Mouse (Mus musculus) testis, adult 2 months (tissue): Measurements from ENCODE around the gene Stk10. TPM values are rescaled to one million over a fixed set of nuclear protein-coding genes. Genes with fewer than 3 reads are reported as not detected.

Source experiments
- H3K27ac ChIP-seq: fragments of 200-500 bp; 2 replicates; pipeline ENCODE4 v1.5.1; 2012; ENCODE audit warnings: low read depth, low read length; ENCODE audit not compliant: control insufficient read depth, insufficient read depth
- H3K27me3 ChIP-seq: fragments of 200-500 bp; 2 replicates; pipeline ENCODE4 v1.6.1; 2012; ENCODE audit warnings: mild to moderate bottlenecking, low read length, moderate library complexity; ENCODE audit not compliant: control insufficient read depth, insufficient read depth
- H3K36me3 ChIP-seq: fragments of 200-500 bp; 2 replicates; pipeline ENCODE4 v1.6.1; 2012; ENCODE audit warnings: mild to moderate bottlenecking, low read length; ENCODE audit not compliant: control insufficient read depth, insufficient read depth
- H3K4me1 ChIP-seq: fragments of 200-500 bp; 2 replicates; pipeline ENCODE4 v1.6.1; 2012; ENCODE audit warnings: low read length; ENCODE audit not compliant: control insufficient read depth, insufficient read depth
- H3K4me3 ChIP-seq: fragments of 200-500 bp; 2 replicates; pipeline ENCODE4 v1.5.1; 2012; ENCODE audit warnings: low read depth, mild to moderate bottlenecking, low read length, moderate library complexity, mixed read lengths; ENCODE audit not compliant: control insufficient read depth
- CTCF ChIP-seq: fragments of 200-500 bp; IDR thresholded peaks from 2 replicates; pipeline ENCODE4 v1.5.1; 2012; ENCODE audit warnings: low read depth, mild to moderate bottlenecking, inconsistent platforms, low read length, moderate library complexity; ENCODE audit not compliant: control insufficient read depth, insufficient read depth, insufficient replicate concordance
- POLR2A ChIP-seq: fragments of 200-500 bp; IDR thresholded peaks from 2 replicates; pipeline ENCODE4 v1.6.1; 2012; ENCODE audit warnings: low read depth, mild to moderate bottlenecking, inconsistent platforms, low read length, moderate library complexity; ENCODE audit not compliant: control insufficient read depth
- polyA plus RNA-seq: library from polyadenylated mRNA; depleted of rRNA; stranded (reverse); fragments of >200 nt; gene quantifications from 2 replicates; pipeline ENCODE4 v1.2.3, GENCODE M21; 2012

Stk10 gene
- polyA plus RNA-seq, 1 experiment: 38.3 TPM

DNA sequence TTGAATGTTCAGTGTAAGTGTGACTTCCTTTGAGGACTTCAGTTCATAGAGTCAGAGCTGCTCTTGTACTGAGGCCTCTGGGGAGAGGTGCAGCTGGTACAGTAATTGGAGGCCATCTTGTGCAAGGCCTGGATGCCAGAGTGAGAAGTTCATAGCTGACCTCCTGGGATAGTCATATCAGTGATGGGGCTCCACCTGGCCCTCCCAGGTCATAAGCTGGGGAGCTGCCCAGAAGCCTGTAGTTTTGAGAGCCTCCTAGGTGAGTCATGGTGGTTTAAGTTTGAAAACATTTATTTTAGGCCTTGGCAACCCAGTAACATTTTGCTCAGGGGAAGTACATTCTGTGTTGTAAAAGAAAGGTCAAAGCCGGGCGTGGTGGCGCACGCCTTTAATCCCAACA is 24.9 kb downstream of the Stk10 start:
- H3K36me3 ChIP-seq: no peaks in the 10 kb centered on the region
- no peaks in the 10 kb centered on the region for H3K27me3 ChIP-seq
- peaks cover 4% of the 10 kb centered on the region for H3K4me1 ChIP-seq
- no peak overlapping the region for H3K4me3 ChIP-seq
- no peak overlapping the region for H3K27ac ChIP-seq
- TF ChIP-seq CTCF: no peak
- TF ChIP-seq POLR2A: no peak

DNA sequence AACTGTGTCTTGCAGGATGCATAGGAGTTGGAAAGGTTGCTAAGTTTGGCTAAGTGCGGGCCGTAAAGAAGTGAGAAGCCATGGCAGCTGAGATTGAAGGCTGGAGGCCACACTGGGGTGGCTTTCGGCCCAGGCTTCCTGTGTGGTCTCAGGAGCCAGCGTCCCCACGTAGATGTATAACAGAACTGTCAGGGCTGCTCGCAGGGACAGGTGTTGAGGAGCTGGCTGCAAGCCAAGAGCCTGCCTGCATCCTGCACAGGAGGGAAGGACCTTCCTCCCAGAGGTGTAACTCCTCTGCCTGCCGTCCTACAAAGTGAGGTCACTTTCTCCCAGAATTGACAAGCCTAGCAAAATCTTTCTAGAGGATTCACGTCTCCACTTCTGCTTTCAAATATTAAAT is 25.6 kb downstream of the Stk10 start:
- H3K4me1 ChIP-seq: peaks cover 4% of the 10 kb centered on the region
- H3K36me3 ChIP-seq: no peaks in the 10 kb centered on the region
- no peaks in the 10 kb centered on the region for H3K27me3 ChIP-seq
- H3K27ac ChIP-seq: no peak overlapping the region
- TF ChIP-seq POLR2A (no peak), CTCF (no peak)
- H3K4me3 ChIP-seq: no peak overlapping the region

- no peak for TF ChIP-seq CTCF
- no peak for TF ChIP-seq POLR2A
- Histone ChIP-seq H3K27ac (no peak overlapping the region), H3K36me3 (no peaks in the 10 kb centered on the region), H3K27me3 (no peaks in the 10 kb centered on the region), H3K4me1 (peaks cover 4% of the 10 kb centered on the region), H3K4me3 (no peak overlapping the region)
These were observed 27.1 kb downstream of the Stk10 start for GRCm38 (mm10) chr11:32560015-32560770.

DNA sequence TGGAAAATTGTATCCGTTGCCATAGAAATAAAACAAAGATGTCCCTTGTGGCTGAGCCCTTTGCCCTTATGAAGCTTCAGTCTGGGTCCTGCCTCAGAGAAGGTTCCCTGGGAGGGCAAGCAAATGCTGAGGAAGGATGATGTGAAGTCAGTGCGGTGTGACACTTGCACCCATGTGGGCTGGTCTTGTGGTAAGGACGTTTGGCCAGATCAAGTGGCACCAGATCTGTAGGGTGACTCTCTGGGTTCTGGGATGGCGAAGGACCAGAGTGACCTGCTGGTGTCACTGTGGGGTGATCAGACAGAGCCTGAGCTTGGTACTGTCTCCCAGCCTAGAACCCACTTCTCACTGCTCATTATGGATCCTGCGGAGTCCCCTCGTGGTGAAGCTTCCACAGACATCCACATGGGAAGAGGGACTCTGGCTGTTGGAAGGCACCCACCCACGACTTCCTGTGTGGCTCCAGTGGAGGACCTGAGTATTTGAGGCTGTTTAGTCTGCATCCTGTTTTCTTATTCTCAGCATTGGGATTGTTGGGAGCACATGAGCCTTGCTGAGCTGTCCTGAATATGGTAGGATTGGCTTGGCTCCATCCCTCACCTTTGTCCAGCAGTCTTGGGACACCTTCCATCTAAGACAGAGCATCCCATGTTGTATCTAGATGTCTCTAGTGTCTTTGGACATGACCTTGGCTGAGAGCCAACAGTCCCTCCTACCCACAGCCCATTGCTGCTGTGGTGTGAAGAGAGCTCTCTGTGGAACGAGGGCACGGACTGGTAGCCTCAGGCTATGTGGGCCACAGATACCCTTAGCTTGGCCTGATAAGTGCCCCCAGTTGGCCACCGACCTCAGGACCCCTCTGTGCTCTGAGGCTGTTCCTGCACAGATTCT is 28.6 kb downstream of the Stk10 start:
- H3K36me3 ChIP-seq: no peaks in the 10 kb centered on the region
- TF ChIP-seq CTCF (no peak), POLR2A (no peak)
- H3K27ac ChIP-seq: no peak overlapping the region
- peaks cover 4% of the 10 kb centered on the region for H3K4me1 ChIP-seq
- no peaks in the 10 kb centered on the region for H3K27me3 ChIP-seq
- no peak overlapping the region for H3K4me3 ChIP-seq

- H3K4me1 ChIP-seq: peaks cover 4% of the 10 kb centered on the region
These were observed 29.6 kb downstream of the Stk10 start for GRCm38 (mm10) chr11:32562706-32563105.

GRCm38 (mm10) chr11:32563660-32564059 is 30.6 kb downstream of the Stk10 start:
- H3K27me3 ChIP-seq: no peaks in the 10 kb centered on the region
- no peak overlapping the region for H3K27ac ChIP-seq
- no peaks in the 10 kb centered on the region for H3K36me3 ChIP-seq
- TF ChIP-seq POLR2A (no peak), CTCF (no peak)
- peaks cover 4% of the 10 kb centered on the region for H3K4me1 ChIP-seq
- no peak overlapping the region for H3K4me3 ChIP-seq

More at GRCm38 (mm10) chr11:32562706-32563105, 29.6 kb downstream of the Stk10 start:
- H3K27ac ChIP-seq: no peak overlapping the region
- H3K4me3 ChIP-seq: no peak overlapping the region
- no peaks in the 10 kb centered on the region for H3K27me3 ChIP-seq
- TF ChIP-seq POLR2A: no peak
- TF ChIP-seq CTCF: no peak
- H3K36me3 ChIP-seq: no peaks in the 10 kb centered on the region

DNA sequence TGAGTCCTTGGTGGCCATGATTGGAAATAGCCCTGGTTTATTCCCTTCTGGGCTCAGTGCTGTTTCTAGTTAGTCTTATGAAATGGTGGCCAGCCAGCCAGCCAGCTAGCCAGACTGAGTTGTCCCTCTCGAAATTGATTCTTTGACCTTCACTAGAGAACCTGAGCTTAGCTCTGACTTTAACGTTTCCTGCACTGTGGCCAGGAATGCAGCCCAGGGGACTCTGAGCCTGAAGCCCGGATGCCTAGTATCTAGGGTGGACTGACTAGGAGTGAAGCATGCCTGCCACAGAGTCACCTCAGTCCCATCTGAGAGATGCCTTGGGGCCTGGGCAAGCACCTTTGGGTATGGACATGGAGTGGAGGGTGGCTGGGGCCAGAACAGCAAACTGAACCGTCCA is 31.5 kb downstream of the Stk10 start:
- Histone ChIP-seq H3K27ac (no peak overlapping the region), H3K27me3 (no peaks in the 10 kb centered on the region), H3K36me3 (no peaks in the 10 kb centered on the region), H3K4me1 (peaks cover 4% of the 10 kb centered on the region), H3K4me3 (no peak overlapping the region)
- TF ChIP-seq CTCF: no peak
- no peak for TF ChIP-seq POLR2A
